Mouse (Mus musculus) thymus, adult 2 months (tissue): ENCODE measurements at regions not wholly inside any gene's neighbourhood (a gene's known extent, or its start where the extent isn't known, plus 50 kb on each side); places are given as distances from the start of the nearest gene placed in this dataset.

ENCODE experiments used
- CTCF ChIP-seq: fragments of 200-500 bp; IDR thresholded peaks from 2 replicates; pipeline ENCODE4 v1.5.1; 2012; ENCODE audit warnings: mild to moderate bottlenecking, control low read depth, low read length, moderate library complexity, borderline replicate concordance; ENCODE audit not compliant: control insufficient read depth, poor library complexity, insufficient read depth; ENCODE audit errors: extremely low read depth
- POLR2A ChIP-seq: fragments of 200-500 bp; IDR thresholded peaks from 2 replicates; pipeline ENCODE4 v1.6.1; 2012; ENCODE audit warnings: mild to moderate bottlenecking, low read length, control low read depth, moderate library complexity; ENCODE audit not compliant: control insufficient read depth, poor library complexity, insufficient read depth; ENCODE audit errors: extremely low read depth

DNA sequence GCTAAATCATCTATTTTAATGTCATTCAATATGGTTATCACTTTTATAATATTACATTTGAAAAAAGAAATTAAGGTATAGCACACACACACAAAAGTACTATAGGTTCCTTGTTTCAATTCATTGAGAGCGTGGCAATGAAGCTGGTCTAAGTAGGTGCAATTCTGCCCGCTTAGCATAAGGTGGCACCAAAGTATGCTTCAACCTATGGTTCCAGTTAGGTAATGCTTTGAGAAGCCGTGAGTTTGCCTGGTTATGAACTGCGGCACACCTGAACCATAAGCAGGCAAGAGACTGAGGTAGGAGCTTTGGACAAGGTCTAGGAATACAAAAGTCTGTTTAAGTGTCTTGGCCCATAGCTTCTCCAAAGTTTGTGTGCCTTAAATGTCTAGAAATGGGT is 65.1 kb upstream of the Atp11b start:
- TF ChIP-seq CTCF (no peak), POLR2A (no peak)
